Mouse (Mus musculus) stomach, embryonic 16.5 days (tissue): ENCODE results near the gene Smim4. TPM values are rescaled to one million over a fixed set of nuclear protein-coding genes. Genes with fewer than 3 reads are reported as not detected.
A peak's percentile ranks its signal among the peaks of the same experiment; 100 is the strongest.

Experiments used
- ATAC-seq: fragments of 200-750 bp; cut with Nextera tagmentation; 2 replicates; pipeline ENCODE4 v1.8.0; 2017; ENCODE audit warnings: moderate number of reproducible peaks, moderate TSS enrichment; ENCODE audit not compliant: insufficient read depth, low FRiP score
- H3K27ac ChIP-seq: fragments of 300-500 bp; sonication (generic); 2 replicates; pipeline ENCODE4 v1.5.1; 2014; ENCODE audit warnings: low read length
- H3K27me3 ChIP-seq: fragments of 300-500 bp; sonication (generic); 2 replicates; pipeline ENCODE4 v1.6.1; 2014; ENCODE audit warnings: low read length, control low read depth, mixed read lengths; ENCODE audit not compliant: control insufficient read depth, insufficient read depth
- H3K36me3 ChIP-seq: fragments of 300-500 bp; sonication (generic); 2 replicates; pipeline ENCODE4 v1.6.1; 2014; ENCODE audit warnings: low read length; ENCODE audit not compliant: control insufficient read depth, insufficient read depth
- H3K4me1 ChIP-seq: fragments of 300-500 bp; sonication (generic); 2 replicates; pipeline ENCODE4 v1.6.1; 2014; ENCODE audit warnings: low read length, control low read depth, mixed read lengths; ENCODE audit not compliant: control insufficient read depth, insufficient read depth
- H3K4me2 ChIP-seq: fragments of 300-500 bp; sonication (generic); 2 replicates; pipeline ENCODE4 v1.6.1; 2014; ENCODE audit warnings: low read depth, low read length, mixed read lengths
- H3K4me3 ChIP-seq: fragments of 300-500 bp; sonication (generic); replicated peaks from 2 replicates; pipeline ENCODE4 v1.5.1; 2014; ENCODE audit warnings: mild to moderate bottlenecking, low read length
- H3K9ac ChIP-seq: fragments of 300-500 bp; sonication (generic); 2 replicates; pipeline ENCODE4 v1.6.1; 2014; ENCODE audit warnings: low read length
- H3K9me3 ChIP-seq: fragments of 300-500 bp; sonication (generic); replicated peaks from 2 replicates; pipeline ENCODE4 v1.6.1; 2016; ENCODE audit warnings: low read length, control low read depth; ENCODE audit not compliant: control insufficient read depth
- WGBS: fragments of 180-500 bp; shearing (Covaris S2); extraction: QIAGEN DNeasy Blood & Tissue Kit; methylation state at CpG from one replicate; pipeline ENCODE4 v1.1.7; 2014; 5-methylcytosine and 5-hydroxymethylcytosine counted together
- polyA plus RNA-seq: library from polyadenylated mRNA; unstranded; fragments of >200 nt; fragmentation: Nextera tagmentation; extraction: Ambion mirVana; gene quantifications from 2 replicates; pipeline ENCODE4 v1.2.1, GENCODE M21; 2015

Smim4 gene
- 60.3 and 66.4 TPM in 2 replicates for polyA plus RNA-seq

DNA sequence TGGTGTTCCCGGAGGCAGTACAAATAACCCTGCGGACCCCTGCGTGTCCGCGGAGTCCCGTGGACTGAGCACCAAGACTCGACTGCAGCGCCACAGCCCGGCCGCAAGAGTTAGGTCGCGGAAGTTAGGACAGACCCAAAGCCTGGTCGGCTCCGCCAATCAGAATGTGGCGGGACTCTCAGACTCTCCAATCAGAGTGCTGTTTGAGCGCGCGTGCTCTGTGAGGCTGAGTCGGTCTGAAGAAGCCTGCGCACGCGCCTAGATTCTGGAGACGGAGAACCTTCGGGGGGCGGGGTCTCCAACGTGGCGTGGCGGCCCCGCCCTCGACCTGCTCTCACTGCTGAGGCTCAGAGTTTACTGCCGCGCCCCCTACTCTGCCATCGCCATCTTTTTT, at the start of gene Smim4:
TSS of gene Smim4 (minus strand) at position 131 of the 394 bp plus-strand sequence.
- Histone ChIP-seq H3K4me1 (peaks cover 47% of the 10 kb centered on the region), H3K9me3 (no peaks in the 10 kb centered on the region), H3K27me3 (no peaks in the 10 kb centered on the region), H3K27ac (peak within 1 kb of the TSS; percentile 98), H3K4me2 (peak within 1 kb of the TSS; percentile 96), H3K9ac (peak within 1 kb of the TSS; percentile 88), H3K4me3 (peak within 1 kb of the TSS; percentile 77), H3K36me3 (no peaks in the 10 kb centered on the region)
- ATAC-seq = peak; percentile 95
- 2% methylated on average over 33 of the region's 33 CpGs for WGBS

DNA sequence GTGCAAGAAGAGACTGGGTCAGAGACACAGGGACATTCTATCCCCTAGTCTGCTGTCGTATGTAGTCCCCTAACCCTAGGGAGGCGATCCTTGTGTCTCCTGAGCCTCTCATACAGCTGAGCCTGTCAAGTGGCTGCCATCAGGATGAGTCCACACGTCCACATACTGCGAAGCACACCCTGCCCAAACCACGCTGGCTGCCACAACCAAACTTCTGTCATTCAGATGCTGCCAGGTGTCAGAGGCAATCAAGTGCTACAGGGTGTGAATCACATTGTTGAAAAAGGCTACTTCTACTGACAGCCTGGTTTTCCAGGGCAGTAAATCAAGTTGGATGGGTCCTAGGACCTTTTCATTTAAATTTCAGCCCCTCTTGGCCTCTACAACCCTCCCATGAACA, 49.0 kb upstream of the Smim4 start:
- Histone ChIP-seq H3K27me3 (no peaks in the 10 kb centered on the region), H3K27ac (no peak overlapping the region), H3K4me2 (no peak overlapping the region), H3K4me3 (no peak overlapping the region), H3K9ac (no peak overlapping the region), H3K36me3 (peaks cover 54% of the 10 kb centered on the region), H3K4me1 (no peaks in the 10 kb centered on the region), H3K9me3 (no peaks in the 10 kb centered on the region)
- 90% methylated on average over 5 of the region's 5 CpGs for WGBS
- no peak for ATAC-seq

DNA sequence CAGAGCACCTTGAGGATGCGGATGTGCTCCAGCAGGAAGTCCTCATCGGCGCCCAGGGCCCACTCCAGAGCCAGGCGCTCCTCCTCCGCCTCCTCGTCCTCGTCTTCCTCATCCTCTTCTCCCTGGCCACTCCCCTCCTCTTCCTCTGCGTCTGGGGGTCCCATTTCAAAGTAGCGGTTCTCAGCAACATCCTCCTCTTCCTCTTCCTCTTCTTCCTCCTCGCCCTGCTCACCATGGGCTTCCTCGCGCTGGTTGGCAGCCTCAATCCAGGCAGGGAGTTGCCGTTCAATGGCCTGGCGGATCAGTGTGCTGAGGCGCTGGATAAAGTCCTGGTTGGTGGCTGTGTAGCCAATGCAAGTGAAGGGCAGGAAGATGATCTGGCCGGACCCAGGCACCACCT, 48.5 kb upstream of the Smim4 start:
- H3K4me1 ChIP-seq = no peaks in the 10 kb centered on the region
- ATAC-seq = no peak
- H3K4me2 ChIP-seq = no peak overlapping the region
- H3K9me3 ChIP-seq = no peaks in the 10 kb centered on the region
- H3K4me3 ChIP-seq = no peak overlapping the region
- peaks cover 59% of the 10 kb centered on the region for H3K36me3 ChIP-seq
- H3K9ac ChIP-seq = no peak overlapping the region
- no peak overlapping the region for H3K27ac ChIP-seq
- H3K27me3 ChIP-seq = no peaks in the 10 kb centered on the region
- 85% methylated on average over 16 of the region's 16 CpGs for WGBS

DNA sequence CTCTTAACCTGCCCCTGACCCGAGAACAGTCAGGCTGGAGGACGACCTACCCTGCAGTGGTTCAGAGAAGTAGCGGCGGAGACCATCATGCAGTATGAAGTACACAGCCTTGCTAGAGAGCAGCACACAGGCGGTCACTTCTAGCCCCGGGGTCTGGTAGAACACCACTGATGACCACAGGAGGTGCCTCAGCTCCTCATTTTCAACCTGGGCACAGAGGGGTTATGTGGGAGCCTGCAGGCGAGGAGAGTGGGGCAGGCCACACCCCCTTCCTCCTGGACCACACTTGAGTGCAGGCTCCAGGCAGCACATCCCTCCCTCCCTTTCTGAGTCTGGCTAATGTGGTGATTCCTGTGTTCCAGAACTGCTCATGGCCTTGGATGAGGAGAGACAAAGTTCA, 44.8 kb upstream of the Smim4 start:
- H3K9me3 ChIP-seq = no peaks in the 10 kb centered on the region
- H3K4me2 ChIP-seq = no peak overlapping the region
- H3K27me3 ChIP-seq = no peaks in the 10 kb centered on the region
- H3K4me1 ChIP-seq = no peaks in the 10 kb centered on the region
- WGBS = 85% methylated on average over 7 of the region's 7 CpGs
- no peak overlapping the region for H3K27ac ChIP-seq
- no peak for ATAC-seq
- H3K36me3 ChIP-seq = peaks cover 57% of the 10 kb centered on the region
- H3K9ac ChIP-seq = no peak overlapping the region
- H3K4me3 ChIP-seq = no peak overlapping the region

DNA sequence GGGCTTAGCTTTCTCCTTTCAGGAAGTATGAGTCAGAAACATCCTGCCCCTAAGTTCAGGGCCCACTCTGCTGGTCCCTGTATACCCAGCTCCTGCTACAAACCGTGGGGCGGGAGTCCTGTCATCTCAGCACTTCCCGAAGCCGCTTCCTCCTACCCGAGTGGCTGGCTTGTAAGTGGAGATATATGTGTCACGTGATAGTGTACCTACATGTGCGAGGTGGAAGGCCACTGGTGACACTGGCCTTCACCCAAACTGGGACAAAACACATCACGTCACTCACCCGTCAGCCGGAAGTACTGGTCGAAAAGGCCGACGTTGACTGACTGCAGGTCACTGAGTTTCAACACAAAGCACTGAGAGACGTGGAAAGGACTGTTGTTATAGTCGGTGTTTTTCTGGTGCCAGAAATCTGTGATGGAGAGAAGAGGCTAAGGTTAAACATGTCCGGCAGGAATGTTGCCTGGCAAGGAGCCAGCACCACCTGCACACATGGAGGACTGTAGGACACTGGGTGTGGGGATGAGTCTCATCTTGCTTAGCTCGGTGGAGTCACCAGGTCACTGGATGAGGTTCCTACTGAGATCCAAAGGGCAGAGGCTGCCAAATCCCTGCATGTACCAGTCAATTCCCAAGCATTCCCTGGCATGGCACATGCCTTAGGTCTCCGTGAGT, 44.2 kb upstream of the Smim4 start:
- H3K27me3 ChIP-seq = no peaks in the 10 kb centered on the region
- H3K27ac ChIP-seq = no peak overlapping the region
- H3K4me3 ChIP-seq = no peak overlapping the region
- H3K9ac ChIP-seq = no peak overlapping the region
- no peaks in the 10 kb centered on the region for H3K9me3 ChIP-seq
- H3K4me1 ChIP-seq = no peaks in the 10 kb centered on the region
- H3K4me2 ChIP-seq = no peak overlapping the region
- H3K36me3 ChIP-seq = peaks cover 56% of the 10 kb centered on the region
- 72% methylated on average over 18 of the region's 18 CpGs for WGBS
- 0 out of 2 replicates have a peak, but pooled peaks have one; percentile 9 for ATAC-seq

DNA sequence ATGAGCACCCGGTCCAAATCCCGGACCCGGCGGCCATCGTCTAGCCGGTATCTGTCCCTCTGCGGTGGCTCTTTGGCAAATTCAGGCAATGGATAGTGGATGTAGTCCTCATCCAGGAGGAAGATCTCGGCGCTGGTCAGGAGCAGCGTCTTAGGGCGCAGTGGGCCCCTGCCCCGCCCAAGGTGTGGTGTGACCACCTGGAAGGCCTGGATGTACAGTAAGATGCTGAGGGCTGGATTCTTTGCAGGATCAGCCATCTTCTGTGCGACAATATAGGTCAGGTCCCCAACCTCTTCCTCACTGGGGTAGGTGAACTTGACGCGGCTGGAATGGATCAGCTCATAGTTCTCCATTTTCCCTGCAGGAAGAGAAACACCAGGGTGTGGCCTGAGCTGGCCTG, 43.1 kb upstream of the Smim4 start:
- 95% methylated on average over 15 of the region's 15 CpGs for WGBS
- Histone ChIP-seq H3K4me2 (no peak overlapping the region), H3K4me3 (no peak overlapping the region), H3K9me3 (no peaks in the 10 kb centered on the region), H3K27me3 (no peaks in the 10 kb centered on the region), H3K9ac (no peak overlapping the region), H3K27ac (no peak overlapping the region), H3K4me1 (no peaks in the 10 kb centered on the region), H3K36me3 (peaks cover 48% of the 10 kb centered on the region)
- no peak for ATAC-seq

DNA sequence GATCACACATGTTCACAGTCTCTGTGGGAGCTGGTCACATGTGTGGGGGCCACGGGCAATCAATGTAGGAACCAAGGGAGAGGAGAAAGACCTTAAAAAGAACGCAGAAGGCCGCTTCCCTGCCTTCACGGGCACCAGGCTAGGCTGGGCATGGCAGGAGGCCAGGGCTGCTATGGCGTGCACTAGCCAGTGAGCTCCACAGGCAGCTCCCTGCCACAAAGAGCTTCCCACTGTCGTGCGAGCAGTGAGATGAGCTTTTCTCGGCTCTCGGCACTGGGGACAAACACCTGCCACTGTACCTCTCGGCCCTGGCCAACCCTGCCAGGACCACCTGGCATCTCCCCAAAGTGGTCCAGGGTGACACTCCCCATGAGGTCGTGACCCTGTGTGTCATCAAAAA, 42.6 kb upstream of the Smim4 start:
- peaks cover 43% of the 10 kb centered on the region for H3K36me3 ChIP-seq
- H3K4me2 ChIP-seq = no peak overlapping the region
- H3K27ac ChIP-seq = no peak overlapping the region
- H3K4me1 ChIP-seq = no peaks in the 10 kb centered on the region
- no peak overlapping the region for H3K4me3 ChIP-seq
- no peak overlapping the region for H3K9ac ChIP-seq
- no peaks in the 10 kb centered on the region for H3K27me3 ChIP-seq
- 89% methylated on average over 11 of the region's 11 CpGs for WGBS
- no peaks in the 10 kb centered on the region for H3K9me3 ChIP-seq
- no peak for ATAC-seq

DNA sequence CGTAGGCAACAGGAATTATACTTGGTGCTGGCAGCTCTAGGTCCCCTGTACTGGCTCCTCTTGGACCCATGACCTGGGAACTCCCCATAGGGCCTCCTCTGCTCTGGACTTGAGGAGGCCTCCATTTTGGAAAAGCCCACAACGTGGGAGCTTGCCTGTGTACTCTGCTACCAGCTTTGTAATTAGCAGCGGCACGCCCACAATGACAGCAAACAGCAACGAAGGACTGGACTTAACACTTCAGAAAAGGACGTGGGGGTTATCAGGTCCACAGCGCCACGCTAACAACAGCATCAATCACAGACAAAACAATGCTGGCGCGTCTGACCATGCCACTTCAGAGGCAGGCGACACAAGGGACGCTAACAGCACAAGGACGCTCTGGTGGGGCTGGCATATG, 42.2 kb upstream of the Smim4 start:
- Histone ChIP-seq H3K36me3 (peaks cover 40% of the 10 kb centered on the region), H3K9me3 (no peaks in the 10 kb centered on the region), H3K4me3 (no peak overlapping the region), H3K4me2 (no peak overlapping the region), H3K27ac (no peak overlapping the region), H3K27me3 (no peaks in the 10 kb centered on the region), H3K4me1 (no peaks in the 10 kb centered on the region), H3K9ac (no peak overlapping the region)
- ATAC-seq = no peak
- WGBS = 75% methylated on average over 13 of the region's 13 CpGs

DNA sequence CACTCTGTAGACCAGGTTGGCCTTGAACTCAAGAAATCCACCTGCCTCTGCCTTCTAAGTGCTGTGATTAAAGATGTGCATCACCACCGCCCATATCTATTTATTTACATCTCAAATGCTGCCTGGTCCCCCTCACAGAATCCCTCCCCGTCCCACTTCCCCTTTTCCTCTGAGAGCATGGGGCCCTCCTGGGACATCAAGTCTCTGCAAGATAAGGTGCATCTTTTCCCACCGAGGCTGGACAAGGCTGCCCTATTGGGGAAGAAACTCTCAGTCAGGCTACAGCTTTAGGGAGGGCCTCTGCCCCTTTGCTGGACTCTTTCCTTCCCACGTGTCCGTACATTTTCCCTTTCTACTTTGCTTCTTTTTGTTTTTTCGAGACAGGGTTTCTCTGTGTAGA, 40.8 kb upstream of the Smim4 start:
- no peak overlapping the region for H3K27ac ChIP-seq
- WGBS = 68% methylated on average over 6 of the region's 6 CpGs
- peaks cover 36% of the 10 kb centered on the region for H3K36me3 ChIP-seq
- H3K9me3 ChIP-seq = no peaks in the 10 kb centered on the region
- no peak overlapping the region for H3K4me2 ChIP-seq
- ATAC-seq = no peak
- H3K9ac ChIP-seq = no peak overlapping the region
- H3K4me3 ChIP-seq = no peak overlapping the region
- 0 out of 2 replicates have a peak, but pooled peaks cover 8% of the 10 kb centered on the region for H3K4me1 ChIP-seq
- no peaks in the 10 kb centered on the region for H3K27me3 ChIP-seq
